Mouse (Mus musculus) lung, adult 2 months (tissue): ENCODE measurements around the gene Snd1. TPM values are rescaled to one million over a fixed set of nuclear protein-coding genes. Genes with fewer than 3 reads are reported as not detected.
A peak's percentile ranks its signal among the peaks of the same experiment; 100 is the strongest.

Experiments
- DNase-seq: peaks from one replicate; pipeline ENCODE4 v3.0.0; 2022
- H3K4me1 ChIP-seq: fragments of 200-500 bp; 2 replicates; pipeline ENCODE4 v1.6.1; 2011; ENCODE audit warnings: low read length; ENCODE audit not compliant: control insufficient read depth, insufficient read depth
- H3K4me3 ChIP-seq: fragments of 200-500 bp; replicated peaks from 2 replicates; pipeline ENCODE3; 2011; ENCODE audit warnings: low read depth, mild to moderate bottlenecking, control low read depth, low read length; ENCODE audit errors: extremely low read depth
- CTCF ChIP-seq: fragments of 200-500 bp; IDR thresholded peaks from 2 replicates; pipeline ENCODE4 v1.5.1; 2011; ENCODE audit warnings: mild to moderate bottlenecking, low read length, control low read depth; ENCODE audit not compliant: insufficient read depth
- POLR2A ChIP-seq: fragments of 200-500 bp; IDR thresholded peaks from 2 replicates; pipeline ENCODE4 v1.6.1; 2011; ENCODE audit warnings: low read depth, mild to moderate bottlenecking, control low read depth, low read length, borderline replicate concordance; ENCODE audit errors: extremely low read depth
- WGBS: fragments of 180-500 bp; shearing (Covaris S2); methylation state at CpG from one replicate; pipeline ENCODE4 v1.1.7; 2018; 5-methylcytosine and 5-hydroxymethylcytosine counted together
- polyA plus RNA-seq: library from polyadenylated mRNA; depleted of rRNA; stranded (reverse); fragments of >200 nt; gene quantifications from 2 replicates; pipeline ENCODE4 v1.2.3, GENCODE M21; 2012

The Snd1 gene
- polyA plus RNA-seq, 1 experiment: 88.3 TPM

GRCm38 (mm10) chr6:28480752-28481492, 6.0 kb downstream of the Snd1 start:
- DNase-seq: no peak

GRCm38 (mm10) chr6:28482711-28483315, 7.9 kb downstream of the Snd1 start:
- no peak for TF ChIP-seq CTCF
- no peak for TF ChIP-seq POLR2A
- WGBS: 46% methylated on average over 4 of the region's 4 CpGs
- Histone ChIP-seq H3K4me3 (no peak overlapping the region), H3K4me1 (peaks cover 19% of the 10 kb centered on the region)
- DNase-seq: no peak

More at GRCm38 (mm10) chr6:28480752-28481492, 6.0 kb downstream of the Snd1 start:
- Histone ChIP-seq H3K4me3 (peak overlapping the region; percentile 75), H3K4me1 (peaks cover 12% of the 10 kb centered on the region)
- 5% methylated on average over 21 of the region's 21 CpGs for WGBS
- TF ChIP-seq CTCF: no peak
- TF ChIP-seq POLR2A: no peak

- TF ChIP-seq CTCF (no peak), POLR2A (no peak)
- DNase-seq: no peak
- 81% methylated on average over 2 of the region's 2 CpGs for WGBS
Observed at GRCm38 (mm10) chr6:28486008-28486407, 11.1 kb downstream of the Snd1 start.

GRCm38 (mm10) chr6:28486471-28486870, 11.5 kb downstream of the Snd1 start:
- Histone ChIP-seq H3K4me3 (no peak overlapping the region), H3K4me1 (peaks cover 19% of the 10 kb centered on the region)
- WGBS: 70% methylated on average over 2 of the region's 2 CpGs
- TF ChIP-seq POLR2A (no peak), CTCF (no peak)
- DNase-seq: no peak

More at GRCm38 (mm10) chr6:28486008-28486407, 11.1 kb downstream of the Snd1 start:
- peaks cover 19% of the 10 kb centered on the region for H3K4me1 ChIP-seq
- H3K4me3 ChIP-seq: no peak overlapping the region

GRCm38 (mm10) chr6:28486905-28487304, 12.0 kb downstream of the Snd1 start:
- 86% methylated on average over 7 of the region's 7 CpGs for WGBS
- DNase-seq: no peak
- TF ChIP-seq CTCF (no peak), POLR2A (no peak)
- H3K4me1 ChIP-seq: peaks cover 19% of the 10 kb centered on the region
- no peak overlapping the region for H3K4me3 ChIP-seq

- 86% methylated on average over 1 of the region's 1 CpGs for WGBS
- DNase-seq: no peak
- Histone ChIP-seq H3K4me1 (peaks cover 14% of the 10 kb centered on the region), H3K4me3 (no peak overlapping the region)
- no peak for TF ChIP-seq CTCF
- no peak for TF ChIP-seq POLR2A
Observed at GRCm38 (mm10) chr6:28488204-28488851, 13.4 kb downstream of the Snd1 start.

- Histone ChIP-seq H3K4me3 (no peak overlapping the region), H3K4me1 (peaks cover 12% of the 10 kb centered on the region)
- DNase-seq: no peak
- TF ChIP-seq POLR2A: no peak
- TF ChIP-seq CTCF: no peak
- WGBS: 68% methylated on average over 5 of the region's 5 CpGs
Observed at GRCm38 (mm10) chr6:28490612-28491011, 15.7 kb downstream of the Snd1 start.

- Histone ChIP-seq H3K4me3 (no peak overlapping the region), H3K4me1 (peaks cover 7% of the 10 kb centered on the region)
- DNase-seq: no peak
- no peak for TF ChIP-seq POLR2A
- no peak for TF ChIP-seq CTCF
Observed at GRCm38 (mm10) chr6:28491198-28491597, 16.3 kb downstream of the Snd1 start.

GRCm38 (mm10) chr6:28497837-28498236, 22.9 kb downstream of the Snd1 start:
- no peak for DNase-seq
- 8% methylated on average over 5 of the region's 5 CpGs for WGBS
- Histone ChIP-seq H3K4me1 (peaks cover 8% of the 10 kb centered on the region), H3K4me3 (no peak overlapping the region)
- no peak for TF ChIP-seq POLR2A
- no peak for TF ChIP-seq CTCF
